Mouse (Mus musculus): Measurements from ENCODE around the gene Gm5134. TPM values are rescaled to one million over a fixed set of nuclear protein-coding genes. Genes with fewer than 3 reads are reported as not detected.

Gm5134 gene
- 0.10 TPM in 1 of 2 replicates, not detected in the other for polyA plus RNA-seq (2016; fragmentation: Nextera tagmentation; extraction: Ambion mirVana)

DNA sequence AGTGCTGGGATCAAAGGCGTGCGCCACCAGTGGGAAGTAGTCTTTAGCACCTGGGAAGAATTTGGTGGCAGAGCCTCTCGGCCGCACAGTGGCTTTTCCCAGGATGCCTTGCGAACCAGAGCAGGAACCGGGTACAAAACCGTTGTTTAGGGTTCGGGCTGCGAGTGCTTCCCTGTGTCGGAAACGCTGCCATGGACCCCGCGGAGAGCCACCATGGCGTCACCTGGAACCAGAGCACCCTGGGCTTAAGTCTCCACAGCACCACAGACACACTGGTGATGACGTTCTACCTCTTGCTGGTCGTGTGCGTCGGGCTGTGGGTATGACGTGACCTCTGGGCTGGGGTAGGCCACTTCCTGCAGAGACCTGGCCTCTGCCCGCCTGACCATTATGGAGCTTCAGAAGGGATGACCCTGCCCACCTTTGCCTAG, at the start of gene Gm5134:
TSS of gene Gm5134 (plus strand) at position 134 of the 431 bp plus-strand sequence.
- peaks cover 27% of the 10 kb centered on the region for H3K4me1 ChIP-seq
- H3K27ac ChIP-seq (replicated peaks) = no peak within 1 kb of the TSS; the same call in 1 of the 2 replicates
- H3K36me3 ChIP-seq (replicated peaks) = no peaks in the 10 kb centered on the region
- no peak for DNase-seq (ENCODE audit: low spot score)
- peak within 1 kb of the TSS; percentile 45 for H3K4me3 ChIP-seq
- no peaks in the 10 kb centered on the region for H3K9me3 ChIP-seq
- 27% methylated on average over 20 of the region's 20 CpGs for WGBS
- H3K27me3 ChIP-seq (replicated peaks; ENCODE audit: low read depth, poor library complexity, severe bottlenecking) = peaks cover 17% of the 10 kb centered on the region

DNA sequence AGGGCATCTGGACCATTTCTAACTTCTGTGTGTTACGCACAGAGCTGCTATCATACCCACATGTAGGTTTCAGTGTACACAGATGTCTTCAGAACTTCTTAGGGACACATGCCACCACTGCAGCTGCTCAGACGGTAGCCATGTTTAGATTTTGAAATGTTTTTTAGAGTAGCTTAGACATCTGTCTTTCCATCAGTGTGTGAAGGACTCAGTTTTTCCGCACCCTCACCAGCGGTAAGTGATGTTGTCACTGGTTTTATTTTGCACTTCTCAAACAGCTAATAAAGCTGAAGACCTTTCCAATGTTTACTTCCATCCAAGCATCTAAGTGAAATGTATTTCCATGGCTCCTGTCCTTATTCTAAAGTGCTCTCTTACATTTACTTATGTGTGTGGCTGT, 47.4 kb upstream of the Gm5134 start:
- no peak for DNase-seq (ENCODE audit: low spot score)
- no peaks in the 10 kb centered on the region for H3K4me1 ChIP-seq
- no peak overlapping the region for H3K4me3 ChIP-seq
- H3K27me3 ChIP-seq (replicated peaks; ENCODE audit: low read depth, poor library complexity, severe bottlenecking) = no peaks in the 10 kb centered on the region
- 95% methylated on average over 4 of the region's 4 CpGs for WGBS
- no peak overlapping the region for H3K27ac ChIP-seq (replicated peaks)
- no peaks in the 10 kb centered on the region for H3K9me3 ChIP-seq
- H3K36me3 ChIP-seq (replicated peaks) = peaks cover 100% of the 10 kb centered on the region

DNA sequence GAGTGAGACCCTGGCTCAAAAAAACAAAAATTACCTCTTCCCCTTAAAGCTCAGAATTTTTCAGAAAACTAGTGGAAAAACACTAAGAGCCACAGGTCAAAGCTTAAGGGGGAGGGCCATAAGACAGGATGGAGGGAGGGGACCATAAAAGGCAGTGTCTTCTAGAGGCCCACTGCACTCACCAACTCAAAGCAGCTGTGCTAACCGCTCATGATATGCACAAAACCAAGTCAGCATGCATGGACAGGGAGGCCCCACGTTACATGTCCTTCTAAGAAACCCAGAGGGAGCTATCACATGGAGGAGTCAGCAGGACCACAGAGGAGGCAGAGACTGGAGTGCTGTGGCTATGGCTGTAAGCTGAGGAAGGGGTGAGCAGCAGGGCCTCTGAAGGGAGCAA, 43.6 kb upstream of the Gm5134 start:
- 88% methylated on average over 2 of the region's 2 CpGs for WGBS
- H3K4me3 ChIP-seq = no peak overlapping the region
- H3K36me3 ChIP-seq (replicated peaks) = peaks cover 99% of the 10 kb centered on the region

DNA sequence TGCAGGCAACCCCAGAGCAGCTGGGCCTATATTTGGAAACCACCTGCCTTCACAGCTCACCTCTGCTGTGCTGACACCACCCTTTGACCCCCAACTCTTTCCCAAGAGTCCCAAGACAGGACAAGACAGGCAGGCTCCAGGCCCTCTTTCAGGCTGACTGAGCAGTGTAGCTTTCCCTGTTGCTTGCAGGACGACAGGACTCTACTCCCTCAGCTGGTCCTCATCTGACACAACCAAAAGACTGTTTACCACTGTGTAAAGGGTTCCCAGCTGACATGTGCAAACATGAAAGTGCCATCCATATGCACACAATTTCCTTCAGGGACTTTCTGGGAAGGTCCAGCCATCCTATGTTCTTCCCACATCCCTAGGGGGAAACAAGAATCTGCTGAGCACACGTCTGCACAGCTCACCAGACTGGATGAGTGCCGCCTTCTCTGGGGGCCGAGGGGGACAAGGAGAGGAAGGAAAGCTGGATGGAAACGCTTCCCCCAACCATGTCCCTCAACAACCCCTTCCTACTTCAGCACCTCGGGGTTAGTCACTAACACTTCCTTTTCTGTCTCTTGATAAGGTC, 41.2 kb upstream of the Gm5134 start:
- Histone ChIP-seq H3K27ac (replicated peaks) (no peak overlapping the region), H3K4me3 (no peak overlapping the region), H3K9me3 (no peaks in the 10 kb centered on the region), H3K36me3 (replicated peaks) (peaks cover 99% of the 10 kb centered on the region), H3K4me1 (peaks cover 5% of the 10 kb centered on the region; the same call in 1 of the 2 replicates), H3K27me3 (replicated peaks; ENCODE audit: low read depth, poor library complexity, severe bottlenecking) (no peaks in the 10 kb centered on the region)
- WGBS = 75% methylated on average over 6 of the region's 6 CpGs
- DNase-seq (ENCODE audit: low spot score) = no peak

More for the DNA sequence above, 43.6 kb upstream of the Gm5134 start:
- Histone ChIP-seq H3K27ac (replicated peaks) (no peak overlapping the region), H3K9me3 (no peaks in the 10 kb centered on the region), H3K4me1 (no peaks in the 10 kb centered on the region), H3K27me3 (replicated peaks; ENCODE audit: low read depth, poor library complexity, severe bottlenecking) (no peaks in the 10 kb centered on the region)
- DNase-seq (ENCODE audit: low spot score) = no peak

DNA sequence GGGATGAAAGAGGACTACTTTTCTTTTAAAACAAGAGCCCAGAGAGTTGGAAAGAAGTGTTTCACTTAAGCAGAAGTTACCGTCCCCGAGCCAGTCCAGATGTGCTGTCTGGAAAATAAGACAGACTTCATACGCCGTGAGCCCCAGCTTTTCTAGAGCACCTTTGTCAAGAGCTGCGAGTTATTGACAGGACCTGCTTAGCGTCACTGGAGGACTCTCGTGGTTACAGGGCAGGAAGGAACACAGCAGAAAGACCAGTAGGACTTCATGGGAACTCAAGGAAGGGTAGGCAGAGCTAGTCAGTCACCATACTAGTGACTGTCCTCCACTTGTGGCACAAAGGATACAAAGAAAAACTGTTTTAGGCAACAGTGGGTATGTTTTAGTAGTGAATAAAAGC, 38.8 kb upstream of the Gm5134 start:
- Histone ChIP-seq H3K27me3 (replicated peaks; ENCODE audit: low read depth, poor library complexity, severe bottlenecking) (no peaks in the 10 kb centered on the region), H3K9me3 (no peaks in the 10 kb centered on the region), H3K36me3 (replicated peaks) (peaks cover 91% of the 10 kb centered on the region), H3K4me3 (no peak overlapping the region), H3K27ac (replicated peaks) (no peak overlapping the region), H3K4me1 (peaks cover 29% of the 10 kb centered on the region)
- 89% methylated on average over 7 of the region's 7 CpGs for WGBS
- no peak for DNase-seq (ENCODE audit: low spot score)

DNA sequence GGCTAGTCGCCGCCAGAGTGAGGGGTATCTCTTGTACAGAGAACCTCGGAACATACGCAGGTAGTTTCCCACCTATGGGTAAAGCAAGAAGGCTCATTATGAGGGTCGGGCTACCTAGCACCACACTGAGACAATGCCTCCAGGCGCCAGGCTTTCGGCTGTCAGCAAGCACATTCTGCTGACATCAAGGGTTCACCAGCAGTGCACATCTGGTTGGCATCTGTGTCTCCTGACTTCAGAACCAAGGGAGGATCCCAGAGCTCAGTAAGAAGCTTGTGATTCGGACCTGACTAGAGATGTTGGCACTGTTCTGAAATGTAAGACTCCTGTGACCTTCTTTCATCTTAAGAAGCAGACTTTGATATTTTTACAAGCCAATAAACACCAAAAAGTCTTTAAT, 37.5 kb upstream of the Gm5134 start:
- Histone ChIP-seq H3K9me3 (no peaks in the 10 kb centered on the region), H3K4me3 (no peak overlapping the region), H3K27me3 (replicated peaks; ENCODE audit: low read depth, poor library complexity, severe bottlenecking) (no peaks in the 10 kb centered on the region), H3K4me1 (peaks cover 33% of the 10 kb centered on the region), H3K36me3 (replicated peaks) (peaks cover 78% of the 10 kb centered on the region), H3K27ac (replicated peaks) (no peak overlapping the region)
- no peak for DNase-seq (ENCODE audit: low spot score)
- 73% methylated on average over 8 of the region's 8 CpGs for WGBS

DNA sequence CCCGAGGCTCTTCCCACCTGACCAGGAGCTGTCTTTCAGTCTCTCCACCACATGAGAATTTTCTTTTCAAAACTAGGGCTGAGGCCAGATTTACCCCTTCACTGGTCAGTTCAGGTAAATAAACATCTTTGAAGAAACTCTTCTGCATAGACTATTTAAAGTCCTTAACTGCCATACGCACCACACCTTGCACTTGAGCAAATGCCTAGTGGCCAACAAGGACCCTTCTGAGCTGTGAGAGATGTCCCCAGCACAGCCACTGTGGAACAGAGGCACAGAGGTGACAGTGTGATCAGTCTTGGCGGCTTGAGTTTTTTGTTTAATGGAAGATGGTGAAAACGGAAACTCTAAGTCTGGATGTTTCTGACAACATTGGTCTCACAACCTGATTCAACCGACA, 35.3 kb upstream of the Gm5134 start:
- peaks cover 67% of the 10 kb centered on the region for H3K36me3 ChIP-seq (replicated peaks)
- H3K4me1 ChIP-seq = peaks cover 47% of the 10 kb centered on the region
- WGBS = 89% methylated on average over 5 of the region's 5 CpGs
- no peaks in the 10 kb centered on the region for H3K27me3 ChIP-seq (replicated peaks; ENCODE audit: low read depth, poor library complexity, severe bottlenecking)
- no peaks in the 10 kb centered on the region for H3K9me3 ChIP-seq
- no peak for DNase-seq (ENCODE audit: low spot score)
- H3K27ac ChIP-seq (replicated peaks) = no peak overlapping the region
- H3K4me3 ChIP-seq = no peak overlapping the region

DNA sequence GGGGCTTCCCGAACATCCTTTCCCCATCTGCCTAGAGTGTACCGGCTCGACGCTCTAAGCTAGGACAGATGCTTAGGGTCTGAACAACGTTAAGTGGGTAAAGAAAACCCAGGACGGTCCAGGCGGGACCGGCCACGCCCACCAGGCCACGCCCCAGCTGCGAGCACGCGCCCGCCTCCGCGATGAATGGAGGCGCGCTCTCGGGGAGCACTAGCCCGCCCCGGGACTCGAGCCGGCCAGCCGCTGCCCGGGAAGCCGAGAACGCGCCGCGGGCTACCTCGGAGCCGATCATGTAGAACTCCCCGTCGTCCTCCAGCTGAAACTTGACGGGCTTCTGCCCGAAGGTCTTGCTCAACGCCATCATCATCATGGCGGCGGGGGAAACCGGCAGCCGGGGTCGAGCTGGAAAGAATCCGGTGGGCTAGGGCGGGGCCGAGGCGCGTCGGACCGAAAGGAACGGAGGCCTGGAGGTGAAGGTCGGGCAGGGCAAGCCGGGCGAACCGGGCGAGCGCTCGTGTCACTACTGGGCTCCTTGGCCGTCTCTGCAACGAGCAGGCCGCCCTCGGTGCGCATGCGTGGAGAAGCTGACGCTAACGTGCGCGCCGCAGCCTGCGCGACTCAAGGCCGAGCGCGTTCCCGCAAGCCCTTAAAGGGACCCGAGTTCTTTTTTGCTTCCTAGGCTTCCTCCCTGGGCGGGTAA, 33.1 kb upstream of the Gm5134 start, which contains the start of gene Smarcb1:
TSS of gene Smarcb1 (minus strand) at position 592 of the 700 bp plus-strand sequence.
- Histone ChIP-seq H3K27ac (replicated peaks) (peak within 1 kb of the TSS; percentile 99), H3K9me3 (no peaks in the 10 kb centered on the region), H3K27me3 (replicated peaks; ENCODE audit: low read depth, poor library complexity, severe bottlenecking) (no peaks in the 10 kb centered on the region), H3K36me3 (replicated peaks) (peaks cover 67% of the 10 kb centered on the region), H3K4me1 (peaks cover 44% of the 10 kb centered on the region), H3K4me3 (peak within 1 kb of the TSS; percentile 84)
- DNase-seq (ENCODE audit: low spot score) = peak; percentile 95
- WGBS = under 1% methylated on average over 76 of the region's 76 CpGs

DNA sequence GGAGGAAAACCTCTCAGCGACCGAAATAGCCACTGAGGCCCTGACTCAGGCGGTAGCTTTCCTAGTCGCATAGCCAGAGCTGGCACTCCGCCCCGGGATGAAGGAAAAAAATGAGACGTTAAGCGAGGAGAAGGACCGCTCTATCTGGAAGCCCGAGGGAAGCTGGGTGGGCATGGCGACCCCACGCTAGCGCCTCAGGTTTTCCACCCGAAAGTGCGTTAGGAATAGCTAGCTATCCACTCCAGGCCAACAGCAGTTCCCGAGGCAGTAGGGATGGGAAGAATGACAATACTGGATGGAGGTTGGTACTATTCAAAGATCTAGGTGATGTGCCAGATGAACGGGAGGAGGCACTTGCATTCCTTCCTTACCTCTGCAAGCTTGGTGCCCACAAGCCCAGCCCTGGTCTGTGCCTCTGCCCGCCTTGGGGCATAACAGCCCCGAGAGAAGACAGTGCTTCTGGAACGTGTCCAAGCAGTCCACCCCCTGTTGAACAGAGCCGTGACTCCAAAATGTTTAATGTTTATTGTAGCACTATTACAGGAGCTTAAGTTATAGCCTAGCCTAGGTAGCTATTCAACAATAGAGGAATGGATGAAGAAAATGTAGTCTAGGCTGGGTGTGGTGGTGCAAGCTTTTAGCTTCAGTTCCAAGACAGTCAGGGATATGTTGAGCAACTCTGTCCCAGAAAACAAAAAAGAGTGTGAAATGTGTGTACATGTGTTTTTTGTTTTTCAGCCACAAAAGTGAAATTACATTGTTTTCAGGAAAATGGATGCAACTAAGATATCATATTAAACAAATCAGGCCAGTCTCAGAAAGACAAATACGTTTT, 32.4 kb upstream of the Gm5134 start:
- H3K27ac ChIP-seq (replicated peaks) = peak overlapping the region; percentile 99
- H3K36me3 ChIP-seq (replicated peaks) = peaks cover 67% of the 10 kb centered on the region
- DNase-seq (ENCODE audit: low spot score) = no peak
- H3K27me3 ChIP-seq (replicated peaks; ENCODE audit: low read depth, poor library complexity, severe bottlenecking) = no peaks in the 10 kb centered on the region
- H3K4me1 ChIP-seq = peaks cover 43% of the 10 kb centered on the region
- H3K4me3 ChIP-seq = peak overlapping the region; percentile 84
- H3K9me3 ChIP-seq = no peaks in the 10 kb centered on the region
- 6% methylated on average over 22 of the region's 22 CpGs for WGBS

DNA sequence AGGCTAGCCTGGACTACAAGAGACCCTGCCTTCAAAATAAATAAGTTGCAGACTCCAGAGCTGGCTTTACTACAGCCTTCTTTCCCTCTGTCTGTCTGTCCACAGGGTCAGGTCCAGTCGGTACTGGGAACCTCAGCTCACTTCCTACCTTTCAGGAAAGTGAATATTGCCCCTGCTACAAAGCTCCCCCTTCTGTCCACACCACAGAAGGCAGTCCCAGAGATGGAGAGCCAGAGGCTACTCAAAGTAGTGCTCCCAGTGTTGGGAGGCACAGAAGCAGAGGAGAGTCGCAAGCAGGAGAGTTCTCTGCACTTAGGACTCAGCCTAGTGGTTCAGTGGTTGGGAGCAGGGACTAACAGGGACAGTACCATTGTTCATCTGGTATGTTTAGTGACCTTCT, 30.0 kb upstream of the Gm5134 start:
- peaks cover 30% of the 10 kb centered on the region for H3K4me1 ChIP-seq
- no peak overlapping the region for H3K27ac ChIP-seq (replicated peaks)
- H3K4me3 ChIP-seq = no peak overlapping the region
- 66% methylated on average over 2 of the region's 2 CpGs for WGBS
- peaks cover 59% of the 10 kb centered on the region for H3K36me3 ChIP-seq (replicated peaks)
- peaks cover 7% of the 10 kb centered on the region for H3K27me3 ChIP-seq (replicated peaks; ENCODE audit: low read depth, poor library complexity, severe bottlenecking)
- no peaks in the 10 kb centered on the region for H3K9me3 ChIP-seq
- DNase-seq (ENCODE audit: low spot score) = no peak

DNA sequence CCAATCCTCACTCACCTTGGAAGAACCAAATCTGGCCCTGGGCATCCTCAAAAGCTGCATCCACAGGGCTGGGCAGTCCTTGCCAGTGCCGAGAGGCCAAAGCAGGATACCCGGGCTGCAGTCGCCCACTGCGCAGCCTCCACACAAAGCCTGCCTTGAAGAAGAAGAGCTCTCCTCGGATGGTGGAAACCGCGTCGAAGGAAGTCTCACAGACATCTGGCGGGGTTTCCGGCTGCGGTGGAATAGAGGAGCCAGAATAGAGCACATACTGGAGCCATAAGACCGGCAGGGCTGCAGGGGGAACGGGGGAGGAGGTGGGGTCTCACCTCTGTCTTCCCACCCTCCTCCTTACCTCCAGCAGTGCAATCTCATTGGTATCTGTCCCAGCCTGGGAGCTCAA, 27.9 kb upstream of the Gm5134 start:
- Histone ChIP-seq H3K4me3 (no peak overlapping the region), H3K27ac (replicated peaks) (0 out of 2 replicates have a peak overlapping the region, but pooled peaks have one; percentile 21), H3K9me3 (no peaks in the 10 kb centered on the region), H3K27me3 (replicated peaks; ENCODE audit: low read depth, poor library complexity, severe bottlenecking) (peaks cover 28% of the 10 kb centered on the region), H3K36me3 (replicated peaks) (peaks cover 54% of the 10 kb centered on the region), H3K4me1 (peaks cover 28% of the 10 kb centered on the region)
- 75% methylated on average over 13 of the region's 13 CpGs for WGBS
- no peak for DNase-seq (ENCODE audit: low spot score)

DNA sequence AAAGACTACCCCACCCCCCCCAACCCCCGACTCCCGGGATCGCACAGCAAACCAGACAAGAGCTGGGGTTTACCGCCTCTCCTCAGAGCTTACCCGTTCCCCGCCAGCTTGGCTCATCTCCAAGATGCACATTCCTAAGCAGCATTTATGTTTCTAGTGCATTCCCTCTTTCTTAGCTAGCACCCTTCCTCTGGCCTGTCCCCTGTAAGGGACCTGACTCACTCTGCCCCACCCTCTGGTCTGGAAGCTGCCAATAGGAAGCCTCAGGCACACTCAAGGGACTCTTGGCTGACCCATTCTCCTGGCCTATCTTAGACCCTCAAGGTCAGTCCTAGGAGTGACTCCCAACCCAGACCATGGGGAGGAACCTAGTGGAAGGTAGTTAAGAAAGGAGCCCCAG, 24.0 kb upstream of the Gm5134 start:
- peak overlapping the region; percentile 74; the same call in 1 of the 2 replicates for H3K4me3 ChIP-seq
- H3K27ac ChIP-seq (replicated peaks) = no peak overlapping the region
- H3K27me3 ChIP-seq (replicated peaks; ENCODE audit: low read depth, poor library complexity, severe bottlenecking) = peaks cover 67% of the 10 kb centered on the region
- H3K4me1 ChIP-seq = peaks cover 36% of the 10 kb centered on the region
- peaks cover 32% of the 10 kb centered on the region for H3K36me3 ChIP-seq (replicated peaks)
- no peak for DNase-seq (ENCODE audit: low spot score)
- WGBS = 44% methylated on average over 6 of the region's 6 CpGs
- no peaks in the 10 kb centered on the region for H3K9me3 ChIP-seq
